Mouse (Mus musculus) CD4-positive, CD25-positive, alpha-beta regulatory T cell, adult 9 weeks (primary cell): ENCODE results near the gene Gng5. TPM values are rescaled to one million over a fixed set of nuclear protein-coding genes. Genes with fewer than 3 reads are reported as not detected.

Experiments used
- polyA plus RNA-seq: library from polyadenylated mRNA; unstranded; fragments of 100-300 nt; shearing (Covaris generic); gene quantifications from one replicate; pipeline ENCODE4 v1.2.1, GENCODE M21; 2017

The Gng5 gene
- 517 TPM for polyA plus RNA-seq

DNA sequence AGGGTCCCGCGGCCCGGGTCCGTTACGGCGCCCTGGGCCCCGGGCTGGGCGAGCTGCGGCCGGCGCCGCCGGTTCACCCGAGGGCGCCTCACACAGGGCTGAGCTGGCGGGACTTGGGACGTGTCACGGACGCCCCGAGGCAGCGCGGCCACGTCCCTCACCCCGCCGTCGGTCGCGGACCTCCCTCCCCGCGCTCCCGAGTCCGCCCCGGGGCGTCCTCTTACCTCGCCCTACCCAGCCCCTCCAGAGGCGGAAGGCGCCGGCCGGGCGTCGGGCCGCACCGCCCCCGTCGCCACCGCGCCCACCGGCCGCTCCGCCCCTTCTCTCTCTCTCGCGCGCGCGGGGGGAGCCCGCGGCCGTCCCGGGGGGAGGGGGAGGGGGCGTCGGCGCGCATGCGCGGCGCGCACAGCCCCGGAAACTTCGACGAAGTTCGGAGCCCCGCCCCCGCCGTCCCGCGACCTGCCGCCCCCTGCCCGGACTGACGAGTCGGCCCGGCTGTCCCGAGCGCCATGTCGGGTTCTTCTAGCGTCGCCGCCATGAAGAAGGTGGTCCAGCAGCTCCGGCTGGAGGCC lies at the start of gene Gng5, which contains the start of gene Spata1:
Gene Gng5 (plus strand): TSS at position 377 of the 572 bp plus-strand sequence.
Gene Spata1 (minus strand): TSS at position 323 of the 572 bp plus-strand sequence.

DNA sequence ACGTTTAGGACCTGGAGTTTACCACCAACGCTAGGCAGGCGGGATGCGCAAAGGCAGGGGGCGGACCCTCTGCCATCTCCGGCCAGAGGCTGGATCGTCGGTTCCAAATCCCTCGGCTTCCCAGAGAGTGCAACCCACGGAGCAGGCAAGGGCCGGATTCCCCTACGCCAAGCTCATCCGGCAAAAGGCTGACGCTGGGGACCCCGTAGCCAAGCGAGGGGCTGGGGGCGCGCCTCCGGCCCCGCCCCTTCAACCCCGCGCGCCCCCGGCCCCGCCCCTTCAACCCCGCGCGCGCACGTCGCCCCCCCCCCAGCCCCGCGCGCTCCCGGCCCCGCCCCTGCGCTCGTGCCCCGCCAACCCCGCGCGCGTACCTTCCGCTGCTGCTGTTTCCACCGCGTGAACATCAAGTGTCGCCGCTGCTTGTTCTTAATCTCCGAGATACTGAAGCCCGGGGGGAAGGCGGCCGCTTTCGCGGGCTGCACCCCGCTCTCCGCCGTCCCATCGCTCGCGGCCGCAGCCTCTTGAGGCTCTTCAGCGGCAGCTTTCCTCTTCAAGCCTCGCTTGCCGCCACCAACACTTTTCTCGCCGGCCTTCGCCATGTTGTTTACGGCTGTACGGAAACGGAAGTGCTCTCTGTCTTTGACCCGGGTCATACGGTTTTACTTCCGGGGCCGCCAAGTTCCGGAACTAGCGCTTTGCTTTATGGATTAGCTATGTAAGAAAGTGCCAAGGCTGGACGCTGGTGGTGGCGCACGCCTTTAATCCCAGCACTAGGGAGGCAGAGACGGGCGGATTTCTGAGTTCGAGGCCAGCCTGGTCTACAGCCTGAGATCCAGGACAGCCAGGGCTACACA lies 21.4 kb downstream of the Gng5 start, which contains the start of gene Rpf1:
Gene Rpf1 (minus strand): TSS at position 632 of the 854 bp plus-strand sequence.

Other genes with a start within 250 kb of the Gng5 start
- 0.31 TPM for gene Ssx2ip, start 95.2 kb upstream of the Gng5 start, polyA plus RNA-seq
- 10.1 TPM for gene Ctbs, start 50.0 kb upstream of the Gng5 start, polyA plus RNA-seq
- gene Spata1, start 54 bp upstream of the Gng5 start, polyA plus RNA-seq: 6.0 TPM
- 88.0 TPM for gene Rpf1, start 21.6 kb downstream of the Gng5 start, polyA plus RNA-seq
- gene Uox, start 70.6 kb downstream of the Gng5 start, polyA plus RNA-seq: not detected
- not detected for gene Dnase2b, start 115.8 kb downstream of the Gng5 start, polyA plus RNA-seq
- not detected for gene 4930503B20Rik, start 151.5 kb downstream of the Gng5 start, polyA plus RNA-seq
- 0.81 TPM for gene Samd13, start 185.8 kb downstream of the Gng5 start, polyA plus RNA-seq